Mouse (Mus musculus) midbrain, embryonic 14.5 days (tissue): ENCODE data around the gene Ext2. TPM values are rescaled to one million over a fixed set of nuclear protein-coding genes. Genes with fewer than 3 reads are reported as not detected.

Experiments used
- ATAC-seq: fragments of 200-750 bp; cut with Nextera tagmentation; 2 replicates; pipeline ENCODE4 v1.8.0; 2017; ENCODE audit warnings: moderate number of reproducible peaks, moderate library complexity; ENCODE audit not compliant: low FRiP score, low TSS enrichment
- DNase-seq: peaks from one replicate; pipeline ENCODE4 v3.0.0-alpha.2; 2015
- H3K27ac ChIP-seq: fragments of 300-500 bp; sonication (generic); replicated peaks from 2 replicates; pipeline ENCODE4 v1.5.1; 2014; ENCODE audit warnings: mild to moderate bottlenecking, low read depth, low read length, moderate library complexity
- H3K27me3 ChIP-seq: fragments of 300-500 bp; sonication (generic); 2 replicates; pipeline ENCODE4 v1.6.1; 2014; ENCODE audit warnings: low read length, control low read depth, mixed read lengths; ENCODE audit not compliant: control insufficient read depth, insufficient read depth
- H3K36me3 ChIP-seq: fragments of 300-500 bp; sonication (generic); 2 replicates; pipeline ENCODE4 v1.6.1; 2014; ENCODE audit warnings: low read length, control low read depth; ENCODE audit not compliant: control insufficient read depth, insufficient read depth
- H3K4me1 ChIP-seq: fragments of 300-500 bp; sonication (generic); 2 replicates; pipeline ENCODE4 v1.6.1; 2014; ENCODE audit warnings: mild to moderate bottlenecking, antibody characterized with exemption, low read length, control low read depth; ENCODE audit not compliant: control insufficient read depth, insufficient read depth
- H3K4me2 ChIP-seq: fragments of 300-500 bp; sonication (generic); 2 replicates; pipeline ENCODE4 v1.6.1; 2014; ENCODE audit warnings: mild to moderate bottlenecking, low read length, moderate library complexity
- H3K4me3 ChIP-seq: fragments of 300-500 bp; sonication (generic); replicated peaks from 2 replicates; pipeline ENCODE4 v1.5.1; 2014; ENCODE audit warnings: low read depth, low read length
- H3K9ac ChIP-seq: fragments of 300-500 bp; sonication (generic); replicated peaks from 2 replicates; pipeline ENCODE4 v1.6.1; 2014; ENCODE audit warnings: mild to moderate bottlenecking, low read length, moderate library complexity
- H3K9me3 ChIP-seq: fragments of 300-500 bp; sonication (generic); 2 replicates; pipeline ENCODE4 v1.6.1; 2016; ENCODE audit warnings: low read length, control low read depth, mixed read lengths; ENCODE audit not compliant: control insufficient read depth
- WGBS: fragments of 180-500 bp; shearing (Covaris S2); extraction: QIAGEN DNeasy Blood & Tissue Kit; methylation state at CpG from one replicate; pipeline ENCODE4 v1.1.7; 2014; 5-methylcytosine and 5-hydroxymethylcytosine counted together
- polyA plus RNA-seq: library from polyadenylated mRNA; unstranded; fragments of >200 nt; fragmentation: Nextera tagmentation; extraction: Ambion mirVana; gene quantifications from 2 replicates; pipeline ENCODE4 v1.2.1, GENCODE M21; 2014

Gene Ext2
- polyA plus RNA-seq, 1 experiment from 2014 or later, result 69.9 TPM

- Histone ChIP-seq H3K9me3 (no peaks in the 10 kb centered on the region), H3K36me3 (no peaks in the 10 kb centered on the region), H3K27ac (no peak overlapping the region), H3K4me2 (no peak overlapping the region), H3K4me3 (no peak overlapping the region), H3K9ac (no peak overlapping the region), H3K27me3 (no peaks in the 10 kb centered on the region), H3K4me1 (no peaks in the 10 kb centered on the region)
- ATAC-seq (no peak), DNase-seq (no peak)
- WGBS, result 92% methylated on average over 7 of the region's 7 CpGs
These were observed 139.7 kb downstream of the Ext2 start for GRCm38 (mm10) chr2:93682601-93683202.

GRCm38 (mm10) chr2:93681321-93681720 is 141.0 kb downstream of the Ext2 start:
- Histone ChIP-seq H3K4me3 (no peak overlapping the region), H3K27ac (no peak overlapping the region), H3K4me1 (no peaks in the 10 kb centered on the region), H3K4me2 (no peak overlapping the region), H3K9ac (no peak overlapping the region), H3K36me3 (no peaks in the 10 kb centered on the region), H3K27me3 (no peaks in the 10 kb centered on the region), H3K9me3 (no peaks in the 10 kb centered on the region)
- ATAC-seq, result no peak
- no peak for DNase-seq
- 64% methylated on average over 5 of the region's 5 CpGs for WGBS

GRCm38 (mm10) chr2:93677231-93677630 is 145.1 kb downstream of the Ext2 start:
- no peak for ATAC-seq
- 93% methylated on average over 14 of the region's 14 CpGs for WGBS

GRCm38 (mm10) chr2:93671573-93672184 is 150.7 kb downstream of the Ext2 start:
- Histone ChIP-seq H3K9me3 (no peaks in the 10 kb centered on the region), H3K9ac (no peak overlapping the region), H3K27me3 (no peaks in the 10 kb centered on the region), H3K27ac (no peak overlapping the region), H3K4me1 (peaks cover 2% of the 10 kb centered on the region; the same call in 1 of the 2 replicates), H3K36me3 (no peaks in the 10 kb centered on the region), H3K4me3 (no peak overlapping the region), H3K4me2 (no peak overlapping the region)
- DNase-seq (no peak), ATAC-seq (no peak)
- 55% methylated on average over 15 of the region's 15 CpGs for WGBS

More at GRCm38 (mm10) chr2:93677231-93677630, 145.1 kb downstream of the Ext2 start:
- H3K4me2 ChIP-seq, result no peak overlapping the region
- no peak overlapping the region for H3K4me3 ChIP-seq
- no peaks in the 10 kb centered on the region for H3K9me3 ChIP-seq
- no peaks in the 10 kb centered on the region for H3K4me1 ChIP-seq
- no peaks in the 10 kb centered on the region for H3K36me3 ChIP-seq
- no peak overlapping the region for H3K9ac ChIP-seq
- no peaks in the 10 kb centered on the region for H3K27me3 ChIP-seq
- no peak overlapping the region for H3K27ac ChIP-seq
- DNase-seq, result no peak

GRCm38 (mm10) chr2:93666146-93666858 is 156.1 kb downstream of the Ext2 start:
- WGBS, result 59% methylated on average over 3 of the region's 3 CpGs
- no peak for DNase-seq

GRCm38 (mm10) chr2:93665472-93665871 is 156.9 kb downstream of the Ext2 start:
- H3K27ac ChIP-seq, result no peak overlapping the region
- peaks cover 9% of the 10 kb centered on the region; the same call in 1 of the 2 replicates for H3K4me1 ChIP-seq
- H3K9me3 ChIP-seq, result no peaks in the 10 kb centered on the region
- peaks cover 8% of the 10 kb centered on the region; the same call in 1 of the 2 replicates for H3K27me3 ChIP-seq
- ATAC-seq (no peak), DNase-seq (no peak)
- H3K36me3 ChIP-seq, result no peaks in the 10 kb centered on the region
- no peak overlapping the region for H3K4me3 ChIP-seq
- 77% methylated on average over 5 of the region's 5 CpGs for whole genome bisulfite sequencing
- H3K4me2 ChIP-seq, result no peak overlapping the region
- H3K9ac ChIP-seq, result no peak overlapping the region

More at GRCm38 (mm10) chr2:93666146-93666858, 156.1 kb downstream of the Ext2 start:
- Histone ChIP-seq H3K9ac (no peak overlapping the region), H3K9me3 (no peaks in the 10 kb centered on the region), H3K27ac (no peak overlapping the region), H3K36me3 (no peaks in the 10 kb centered on the region), H3K4me1 (peaks cover 9% of the 10 kb centered on the region; the same call in 1 of the 2 replicates), H3K4me3 (no peak overlapping the region), H3K4me2 (no peak overlapping the region), H3K27me3 (no peaks in the 10 kb centered on the region; the same call in 1 of the 2 replicates)
- ATAC-seq, result no peak

GRCm38 (mm10) chr2:93662240-93662865 is 160.0 kb downstream of the Ext2 start:
- H3K27ac ChIP-seq, result no peak overlapping the region
- ATAC-seq (no peak), DNase-seq (peak; percentile 23)
- peaks cover 9% of the 10 kb centered on the region; the same call in 1 of the 2 replicates for H3K27me3 ChIP-seq
- H3K4me3 ChIP-seq, result no peak overlapping the region
- H3K9me3 ChIP-seq, result no peaks in the 10 kb centered on the region
- WGBS, result 4% methylated on average over 16 of the region's 16 CpGs
- H3K9ac ChIP-seq, result no peak overlapping the region
- no peak overlapping the region for H3K4me2 ChIP-seq
- H3K36me3 ChIP-seq, result no peaks in the 10 kb centered on the region
- H3K4me1 ChIP-seq, result peaks cover 9% of the 10 kb centered on the region; the same call in 1 of the 2 replicates

GRCm38 (mm10) chr2:93661096-93661495 is 161.3 kb downstream of the Ext2 start:
- H3K27ac ChIP-seq, result no peak overlapping the region
- 81% methylated on average over 6 of the region's 6 CpGs for WGBS
- H3K4me1 ChIP-seq, result peaks cover 9% of the 10 kb centered on the region; the same call in 1 of the 2 replicates
- no peak overlapping the region for H3K9ac ChIP-seq
- ATAC-seq (no peak), DNase-seq (no peak)
- peaks cover 9% of the 10 kb centered on the region; the same call in 1 of the 2 replicates for H3K27me3 ChIP-seq
- no peaks in the 10 kb centered on the region for H3K9me3 ChIP-seq
- no peaks in the 10 kb centered on the region for H3K36me3 ChIP-seq
- no peak overlapping the region for H3K4me3 ChIP-seq
- no peak overlapping the region for H3K4me2 ChIP-seq
